Comparison of ENCODE assay signal across 24 mouse cellular contexts in genomic region chr4:46987809-46988208, GRCm38 (mm10). TPM values are rescaled to one million over a fixed set of nuclear protein-coding genes. Genes with fewer than 3 reads are reported as not detected.
"Had no signal": no experiment of that assay in that cellular context is flagged by ENCODE, and none has a peak within 500 bp of the region (broad histone marks: within the 10 kb centered on the region; RNA-seq: fewer than 3 reads in every experiment).

No protein-coding gene starts in this region.

- H3K36me3 ChIP-seq: heart, embryonic 13.5 days; heart, embryonic 15.5 days; hindbrain, embryonic 13.5 days; hindbrain, embryonic 15.5 days; kidney, embryonic 15.5 days; limb, embryonic 13.5 days; limb, embryonic 15.5 days had no signal

- DNase-seq: gastrocnemius, postnatal 14 days; gastrocnemius, postnatal 36 days; heart, adult 11 months; heart, adult 2 months; heart, postnatal 14 days; heart, postnatal 36 days; kidney, adult 11 months; kidney, adult 2 months; kidney, adult 9 months; kidney, postnatal 14 days; kidney, postnatal 36 days; layer of hippocampus, adult 9-11 months; layer of hippocampus, postnatal 36 days; left cerebral cortex, postnatal 4 days had no signal

- H3K9ac ChIP-seq: heart, embryonic 13.5 days; heart, embryonic 15.5 days; hindbrain, embryonic 13.5 days; hindbrain, embryonic 15.5 days; kidney, embryonic 15.5 days; limb, embryonic 13.5 days; limb, embryonic 15.5 days had no signal

- H3K9me3 ChIP-seq: heart, embryonic 13.5 days; heart, embryonic 15.5 days; hindbrain, embryonic 13.5 days; hindbrain, embryonic 15.5 days; kidney, embryonic 15.5 days; limb, embryonic 13.5 days; limb, embryonic 15.5 days had no signal

- ATAC-seq: hindbrain, postnatal 0 days had no signal

- H3K4me3 ChIP-seq: heart, adult 2 months; heart, embryonic 13.5 days; heart, embryonic 15.5 days; hindbrain, embryonic 13.5 days; hindbrain, embryonic 15.5 days; kidney, embryonic 15.5 days; limb, embryonic 13.5 days; limb, embryonic 15.5 days had no signal

- H3K4me2 ChIP-seq: heart, embryonic 11.5 days; heart, embryonic 13.5 days; heart, embryonic 15.5 days; kidney, embryonic 15.5 days; limb, embryonic 13.5 days; limb, embryonic 15.5 days had no signal

- H3K27ac ChIP-seq: heart, adult 2 months; heart, embryonic 13.5 days; heart, embryonic 15.5 days; hindbrain, postnatal 0 days; kidney, embryonic 15.5 days; kidney, postnatal 0 days; limb, embryonic 13.5 days; limb, embryonic 15.5 days had no signal

- H3K27me3 ChIP-seq: hindbrain, embryonic 15.5 days had no signal

RNA-seq across cellular contexts. Expression of gene Gabbr2, which starts 3.9 kb away (rescaled TPM):
- total RNA-seq: heart, postnatal 36 days had no signal
